Mouse (Mus musculus): ENCODE data around the gene Rapgef1. TPM values are rescaled to one million over a fixed set of nuclear protein-coding genes. Genes with fewer than 3 reads are reported as not detected.

The Rapgef1 gene
- polyA plus RNA-seq, 1 experiment from 2014 or later = 17.2 TPM

DNA sequence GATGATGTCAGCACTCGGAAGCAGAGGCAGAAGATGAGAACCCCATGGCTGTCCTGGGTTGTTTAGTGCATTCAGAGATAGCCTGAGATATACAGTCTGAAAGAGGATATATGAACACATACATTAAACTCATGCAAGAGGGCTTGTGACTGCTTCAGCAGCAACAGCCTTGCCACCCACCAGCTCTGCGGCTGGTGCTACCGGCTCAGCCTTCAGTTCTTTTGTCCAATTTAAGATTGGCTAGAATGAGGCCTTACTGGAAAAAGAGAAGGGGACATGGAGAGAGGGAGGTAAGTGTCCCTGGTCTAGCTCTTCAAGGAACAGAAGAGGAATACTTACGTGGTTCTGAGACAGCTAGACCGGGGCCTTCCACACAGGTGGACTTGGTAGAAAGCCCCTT is 13.9 kb upstream of the Rapgef1 start:
- 89% methylated on average over 5 of the region's 5 CpGs for WGBS
- H3K9me3 ChIP-seq (replicated peaks) = no peaks in the 10 kb centered on the region
- H3K36me3 ChIP-seq = no peaks in the 10 kb centered on the region
- H3K27me3 ChIP-seq (ENCODE audit: low read depth, poor library complexity, severe bottlenecking) = peaks cover 11% of the 10 kb centered on the region; the same call in 1 of the 2 replicates
- no peak overlapping the region for H3K27ac ChIP-seq
- no peak for DNase-seq (ENCODE audit: low spot score)
- peaks cover 7% of the 10 kb centered on the region for H3K4me1 ChIP-seq
- no peak overlapping the region for H3K4me3 ChIP-seq

DNA sequence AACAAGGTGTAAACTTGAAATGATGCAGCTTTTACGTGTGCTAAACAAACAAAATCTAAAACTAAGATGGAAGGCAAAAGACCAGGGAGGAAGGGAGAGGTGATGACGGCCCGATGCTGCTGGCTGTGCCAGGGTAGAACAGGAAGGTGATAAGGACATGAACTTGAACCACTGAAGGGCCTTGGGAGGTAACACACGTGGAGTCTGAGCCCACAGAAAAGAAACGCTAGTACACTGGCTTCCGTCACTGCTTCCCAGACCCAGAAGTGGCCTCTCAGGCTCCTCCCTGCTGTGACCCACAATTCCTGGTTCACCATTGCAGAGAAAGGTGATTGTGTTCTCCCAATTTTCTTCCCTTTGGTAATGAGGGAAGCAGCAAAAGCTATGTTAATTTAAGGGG is 13.1 kb upstream of the Rapgef1 start:
- no peaks in the 10 kb centered on the region for H3K36me3 ChIP-seq
- H3K9me3 ChIP-seq (replicated peaks) = no peaks in the 10 kb centered on the region
- 46% methylated on average over 6 of the region's 6 CpGs for WGBS
- DNase-seq (ENCODE audit: low spot score) = no peak
- H3K4me1 ChIP-seq = peaks cover 7% of the 10 kb centered on the region
- H3K27me3 ChIP-seq (ENCODE audit: low read depth, poor library complexity, severe bottlenecking) = peaks cover 11% of the 10 kb centered on the region; the same call in 1 of the 2 replicates
- H3K4me3 ChIP-seq = no peak overlapping the region
- H3K27ac ChIP-seq = no peak overlapping the region; the same call in 1 of the 2 replicates

DNA sequence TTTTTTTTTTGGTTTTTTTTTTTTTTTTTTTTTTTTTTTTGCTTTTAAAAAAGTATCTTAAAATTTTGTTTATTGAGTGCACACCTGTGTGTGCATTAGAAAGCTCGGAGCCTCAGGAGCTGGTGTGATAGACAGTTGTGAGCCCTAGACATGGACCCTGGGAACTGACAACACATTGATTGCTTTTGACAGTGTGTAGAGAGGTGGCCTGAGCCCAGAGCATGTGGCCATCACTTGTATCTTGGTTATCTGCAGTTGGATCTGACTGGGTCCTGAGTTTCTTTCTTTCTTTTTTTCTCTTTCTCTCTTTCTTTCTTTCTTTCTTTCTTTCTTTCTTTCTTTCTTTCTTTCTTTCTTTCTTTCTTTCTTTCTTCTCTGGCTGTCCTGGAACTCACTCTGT is 2.2 kb upstream of the Rapgef1 start:
- H3K4me3 ChIP-seq = no peak overlapping the region
- no peaks in the 10 kb centered on the region for H3K27me3 ChIP-seq (ENCODE audit: low read depth, poor library complexity, severe bottlenecking)
- peaks cover 20% of the 10 kb centered on the region for H3K4me1 ChIP-seq
- H3K27ac ChIP-seq = no peak overlapping the region
- H3K9me3 ChIP-seq (replicated peaks) = no peaks in the 10 kb centered on the region
- WGBS = 100% methylated on average over 1 of the region's 1 CpGs
- H3K36me3 ChIP-seq = no peaks in the 10 kb centered on the region
- no peak for DNase-seq (ENCODE audit: low spot score)

DNA sequence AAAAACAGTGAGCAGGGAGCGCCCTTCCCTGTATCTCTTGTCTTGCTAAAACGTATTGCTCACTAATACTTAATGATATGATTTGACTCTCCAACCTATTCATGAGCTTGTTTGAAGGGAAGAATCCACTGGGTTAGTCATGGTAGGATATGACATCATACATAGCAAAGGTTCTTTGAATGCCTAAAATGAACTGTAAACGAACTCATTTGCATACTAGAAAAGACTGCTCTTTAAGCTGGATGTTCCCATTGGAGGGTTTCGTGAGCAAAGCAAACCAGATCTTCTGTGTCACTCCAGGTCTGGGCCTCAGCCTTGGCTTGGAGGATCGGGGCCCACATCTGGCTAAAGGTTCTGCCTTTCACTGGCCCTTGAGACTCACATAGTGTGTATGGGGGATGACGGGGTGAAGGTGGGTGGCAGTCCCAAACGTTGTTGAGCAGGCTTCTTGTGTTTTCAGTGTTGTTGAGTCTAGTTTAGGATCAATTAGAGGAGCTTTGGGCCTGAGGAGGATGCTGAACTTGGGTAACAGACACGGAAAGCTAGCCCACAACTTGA is 515 bp upstream of the Rapgef1 start:
- Histone ChIP-seq H3K9me3 (replicated peaks) (no peaks in the 10 kb centered on the region), H3K4me3 (peak overlapping the region; percentile 88), H3K36me3 (peaks cover 12% of the 10 kb centered on the region; the same call in 1 of the 2 replicates), H3K27ac (peak overlapping the region; percentile 95; the same call in 1 of the 2 replicates), H3K4me1 (peaks cover 28% of the 10 kb centered on the region), H3K27me3 (ENCODE audit: low read depth, poor library complexity, severe bottlenecking) (no peaks in the 10 kb centered on the region)
- 64% methylated on average over 8 of the region's 8 CpGs for WGBS
- DNase-seq (ENCODE audit: low spot score) = no peak

DNA sequence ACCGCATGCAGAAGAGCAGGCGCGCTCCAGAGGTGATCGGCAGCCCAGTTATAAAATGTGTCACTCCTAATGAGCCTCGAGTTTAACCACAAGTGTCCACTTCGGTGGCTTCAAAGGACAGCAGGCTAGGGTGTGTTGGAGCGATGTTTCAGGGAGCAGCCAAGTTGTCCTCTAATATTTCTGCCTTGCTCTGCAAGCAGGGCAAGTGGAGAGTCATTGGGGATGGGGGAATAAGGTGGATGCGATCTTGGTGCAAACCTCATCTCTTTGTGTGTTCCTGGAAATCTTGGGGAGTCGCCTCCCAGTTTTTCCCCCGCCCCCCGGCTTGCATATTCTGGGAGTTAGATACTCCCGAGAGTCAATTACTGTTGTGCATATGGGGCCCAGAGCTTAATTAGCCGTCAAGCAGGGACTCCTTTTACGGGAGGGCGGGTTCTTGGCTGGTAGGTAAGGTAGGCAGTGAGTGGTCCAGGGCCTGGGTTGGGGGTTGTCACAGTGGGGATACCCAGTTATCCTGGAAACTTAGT is 844 bp downstream of the Rapgef1 start:
- peak; percentile 41 for DNase-seq (ENCODE audit: low spot score)
- H3K4me3 ChIP-seq = peak overlapping the region; percentile 88
- under 1% methylated on average over 15 of the region's 15 CpGs for WGBS

DNA sequence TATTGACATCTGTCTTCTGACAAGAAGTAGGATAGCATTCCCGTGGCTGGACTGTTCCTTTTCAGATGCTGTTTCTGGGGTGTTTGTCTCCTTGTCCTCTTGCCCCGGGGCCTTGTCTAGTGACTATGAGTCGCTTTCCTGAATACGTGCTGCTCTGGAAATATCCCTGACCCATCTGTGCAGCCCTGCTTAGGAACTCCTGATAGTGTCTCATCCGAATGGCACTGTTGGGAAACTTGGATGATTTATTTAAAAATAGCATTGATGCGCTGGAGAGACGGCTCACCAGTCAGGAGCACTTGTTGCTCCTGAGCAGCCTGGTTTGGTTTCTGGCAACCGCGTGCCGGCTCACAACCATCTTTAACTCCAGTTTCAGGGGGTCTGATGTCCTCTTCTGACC is 1.6 kb downstream of the Rapgef1 start:
- H3K27ac ChIP-seq = no peak overlapping the region
- H3K27me3 ChIP-seq (ENCODE audit: low read depth, poor library complexity, severe bottlenecking) = no peaks in the 10 kb centered on the region
- H3K4me3 ChIP-seq = peak overlapping the region; percentile 88
- H3K9me3 ChIP-seq (replicated peaks) = no peaks in the 10 kb centered on the region
- no peak for DNase-seq (ENCODE audit: low spot score)
- H3K4me1 ChIP-seq = peaks cover 28% of the 10 kb centered on the region
- H3K36me3 ChIP-seq = peaks cover 25% of the 10 kb centered on the region
- 82% methylated on average over 10 of the region's 10 CpGs for WGBS

More for the DNA sequence above, 844 bp downstream of the Rapgef1 start:
- peaks cover 17% of the 10 kb centered on the region for H3K36me3 ChIP-seq
- H3K27ac ChIP-seq = peak overlapping the region; percentile 95
- peaks cover 28% of the 10 kb centered on the region for H3K4me1 ChIP-seq
- H3K9me3 ChIP-seq (replicated peaks) = no peaks in the 10 kb centered on the region
- H3K27me3 ChIP-seq (ENCODE audit: low read depth, poor library complexity, severe bottlenecking) = no peaks in the 10 kb centered on the region

DNA sequence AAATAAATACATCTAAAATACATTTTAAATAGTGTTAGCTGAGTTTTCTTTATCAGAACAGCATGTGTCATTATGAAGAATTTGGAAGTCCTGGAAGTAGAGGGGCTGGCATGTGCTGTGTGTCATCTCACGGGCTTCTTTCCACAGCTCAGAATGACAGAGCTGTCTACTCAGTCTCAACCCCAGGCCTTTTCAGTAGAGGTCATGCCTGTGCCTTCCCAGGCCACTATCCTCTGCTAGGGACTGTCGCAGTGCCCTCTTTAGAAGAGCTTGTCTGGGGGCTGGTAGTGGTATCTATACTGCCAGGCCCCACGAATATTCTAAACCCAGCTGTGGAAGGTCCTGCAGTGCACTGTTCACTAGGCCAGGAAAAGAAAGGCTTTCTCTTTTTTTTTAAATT is 2.1 kb downstream of the Rapgef1 start:
- no peak overlapping the region for H3K27ac ChIP-seq
- H3K4me1 ChIP-seq = peaks cover 28% of the 10 kb centered on the region
- H3K36me3 ChIP-seq = peaks cover 26% of the 10 kb centered on the region
- 83% methylated on average over 3 of the region's 3 CpGs for WGBS
- no peak overlapping the region for H3K4me3 ChIP-seq
- no peaks in the 10 kb centered on the region for H3K27me3 ChIP-seq (ENCODE audit: low read depth, poor library complexity, severe bottlenecking)
- DNase-seq (ENCODE audit: low spot score) = no peak
- no peaks in the 10 kb centered on the region for H3K9me3 ChIP-seq (replicated peaks)

DNA sequence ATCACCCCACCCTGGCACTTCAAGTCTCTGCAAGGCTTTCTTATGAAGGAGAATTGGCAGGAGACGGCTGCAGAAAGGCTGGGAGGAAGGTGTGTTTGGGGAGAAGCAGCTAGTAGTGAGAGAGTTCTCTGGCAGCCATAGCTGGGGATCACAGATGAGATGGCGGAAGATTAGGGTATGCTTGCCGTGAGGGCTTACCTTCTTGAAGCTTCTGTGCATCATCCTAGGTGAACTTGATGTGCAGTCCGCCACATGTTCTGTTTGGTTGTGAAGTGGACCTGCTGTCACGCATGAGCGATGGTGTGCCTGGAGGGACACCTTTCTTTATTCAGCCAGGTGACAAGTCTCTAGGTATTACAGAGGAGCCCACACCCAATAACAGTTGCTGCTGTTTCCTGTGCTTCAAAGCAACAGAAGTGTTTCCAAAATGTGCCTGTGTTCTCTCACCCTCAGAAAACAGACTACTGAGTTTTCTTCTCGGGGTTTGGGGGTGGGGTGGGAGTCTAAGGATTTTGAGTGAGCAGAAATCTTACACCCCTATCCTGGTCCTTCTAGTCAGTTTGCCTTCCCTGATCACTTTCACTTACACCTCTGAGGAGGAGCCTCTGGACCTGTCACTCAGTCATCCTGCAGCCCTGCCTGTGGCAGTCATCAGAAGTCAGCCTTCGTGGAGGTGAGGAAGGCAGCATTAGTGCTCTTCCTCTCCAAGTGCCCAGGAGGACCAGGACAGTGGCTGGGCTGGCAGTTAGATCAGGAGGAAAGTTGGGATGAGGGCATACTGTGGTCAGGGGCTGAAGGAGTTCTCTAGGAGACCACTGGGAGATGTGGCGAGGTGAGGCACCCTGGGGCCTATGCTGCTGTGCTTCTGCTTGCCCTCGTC is 2.8 kb downstream of the Rapgef1 start:
- Histone ChIP-seq H3K27ac (no peak overlapping the region), H3K9me3 (replicated peaks) (no peaks in the 10 kb centered on the region), H3K4me3 (no peak overlapping the region), H3K36me3 (peaks cover 32% of the 10 kb centered on the region), H3K4me1 (peaks cover 28% of the 10 kb centered on the region), H3K27me3 (ENCODE audit: low read depth, poor library complexity, severe bottlenecking) (no peaks in the 10 kb centered on the region)
- 83% methylated on average over 10 of the region's 10 CpGs for WGBS
- DNase-seq (ENCODE audit: low spot score) = no peak

DNA sequence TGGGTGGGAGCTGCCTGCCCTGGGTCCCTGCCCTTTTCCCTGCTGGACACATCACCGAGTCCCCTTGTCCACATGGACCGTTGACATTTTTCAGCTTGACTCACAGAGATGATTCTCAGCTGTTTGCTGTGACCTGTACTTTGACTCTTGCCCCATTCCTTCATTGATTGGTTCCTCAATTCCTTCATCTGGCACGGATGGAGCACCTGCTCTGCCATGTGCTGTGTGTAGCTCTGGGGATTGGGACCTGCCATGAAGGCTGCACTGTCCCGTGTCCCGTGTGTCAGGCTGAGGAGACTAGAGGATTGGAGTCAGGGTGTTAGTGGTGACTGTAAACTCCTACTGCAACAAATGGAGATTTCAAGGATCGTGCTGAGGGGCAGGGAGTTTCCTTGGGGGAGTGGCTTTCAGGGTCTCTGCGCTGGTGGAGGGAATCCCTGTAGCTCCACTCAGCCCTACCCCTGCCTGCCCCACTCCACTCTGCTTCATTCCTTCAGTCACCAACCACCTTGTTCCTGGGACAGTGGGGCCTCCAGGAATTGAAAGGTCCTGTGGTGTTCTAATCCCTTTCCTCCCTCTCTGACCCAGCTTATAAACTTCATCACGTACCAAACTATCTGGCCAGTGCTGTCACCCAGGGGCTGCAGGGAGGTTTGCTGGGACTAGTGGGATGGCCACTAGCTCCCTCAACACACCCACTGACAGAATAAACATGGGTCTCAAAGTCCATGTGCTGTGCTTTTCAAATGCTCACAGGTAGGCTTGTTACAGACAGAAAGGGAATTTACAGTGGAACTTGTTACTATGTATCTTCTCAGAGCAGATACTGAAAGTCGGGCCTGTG is 3.9 kb downstream of the Rapgef1 start:
- no peaks in the 10 kb centered on the region for H3K27me3 ChIP-seq (ENCODE audit: low read depth, poor library complexity, severe bottlenecking)
- peaks cover 35% of the 10 kb centered on the region for H3K36me3 ChIP-seq
- 77% methylated on average over 9 of the region's 9 CpGs for WGBS
- DNase-seq (ENCODE audit: low spot score) = no peak
- H3K4me3 ChIP-seq = no peak overlapping the region
- no peak overlapping the region for H3K27ac ChIP-seq
- H3K9me3 ChIP-seq (replicated peaks) = no peaks in the 10 kb centered on the region
- peaks cover 30% of the 10 kb centered on the region for H3K4me1 ChIP-seq

DNA sequence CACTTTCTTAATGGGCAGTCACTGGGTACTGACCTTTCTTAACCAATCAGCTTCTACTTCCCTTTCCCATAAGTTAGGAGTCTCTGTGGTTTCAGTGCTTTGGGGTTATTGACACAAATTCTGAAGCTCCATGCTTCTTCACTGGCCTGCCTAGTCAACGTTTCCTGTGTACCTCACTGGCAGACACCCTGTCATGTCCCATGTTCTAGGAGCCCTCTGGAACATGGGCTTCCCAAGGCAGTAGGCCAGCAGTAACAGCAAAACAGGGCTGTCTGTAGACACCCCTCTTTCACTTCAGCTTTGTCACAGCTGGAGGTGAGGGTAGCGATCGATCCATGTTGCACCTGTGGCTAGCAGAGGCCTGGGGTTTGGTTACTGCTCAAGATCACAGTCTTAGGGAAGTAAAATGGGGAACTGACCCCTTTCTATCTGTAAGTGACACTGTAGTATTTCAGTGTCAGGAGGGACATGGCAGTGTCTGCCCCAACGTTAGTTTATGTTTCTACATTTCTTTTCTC is 4.6 kb downstream of the Rapgef1 start:
- peaks cover 37% of the 10 kb centered on the region for H3K36me3 ChIP-seq
- H3K4me3 ChIP-seq = no peak overlapping the region
- no peaks in the 10 kb centered on the region for H3K9me3 ChIP-seq (replicated peaks)
- no peak overlapping the region for H3K27ac ChIP-seq
- no peak for DNase-seq (ENCODE audit: low spot score)
- peaks cover 33% of the 10 kb centered on the region for H3K4me1 ChIP-seq
- 90% methylated on average over 4 of the region's 4 CpGs for WGBS
- no peaks in the 10 kb centered on the region for H3K27me3 ChIP-seq (ENCODE audit: low read depth, poor library complexity, severe bottlenecking)

DNA sequence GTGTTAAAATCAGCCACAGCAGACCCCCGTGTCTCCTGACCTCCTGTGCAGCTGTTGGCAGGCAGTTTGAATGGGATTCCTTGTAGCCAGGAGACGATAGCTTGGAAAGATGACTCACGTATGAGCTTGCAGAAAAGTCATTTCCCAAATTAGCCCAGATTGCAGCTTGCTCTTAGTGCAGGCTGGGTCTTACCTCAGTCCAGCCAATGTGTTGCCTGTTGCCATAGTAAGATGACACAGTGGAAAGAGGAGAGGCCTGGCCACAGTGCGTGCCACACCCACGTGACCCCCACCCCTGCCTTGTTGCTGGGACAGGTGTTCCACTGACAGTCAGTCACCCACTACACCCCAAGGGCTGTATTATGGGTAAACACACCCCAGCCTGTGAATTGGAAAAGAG is 5.2 kb downstream of the Rapgef1 start:
- Histone ChIP-seq H3K4me1 (peaks cover 33% of the 10 kb centered on the region), H3K36me3 (peaks cover 43% of the 10 kb centered on the region), H3K4me3 (no peak overlapping the region), H3K27me3 (ENCODE audit: low read depth, poor library complexity, severe bottlenecking) (no peaks in the 10 kb centered on the region), H3K27ac (no peak overlapping the region), H3K9me3 (replicated peaks) (no peaks in the 10 kb centered on the region)
- WGBS = 82% methylated on average over 5 of the region's 5 CpGs
- DNase-seq (ENCODE audit: low spot score) = no peak

DNA sequence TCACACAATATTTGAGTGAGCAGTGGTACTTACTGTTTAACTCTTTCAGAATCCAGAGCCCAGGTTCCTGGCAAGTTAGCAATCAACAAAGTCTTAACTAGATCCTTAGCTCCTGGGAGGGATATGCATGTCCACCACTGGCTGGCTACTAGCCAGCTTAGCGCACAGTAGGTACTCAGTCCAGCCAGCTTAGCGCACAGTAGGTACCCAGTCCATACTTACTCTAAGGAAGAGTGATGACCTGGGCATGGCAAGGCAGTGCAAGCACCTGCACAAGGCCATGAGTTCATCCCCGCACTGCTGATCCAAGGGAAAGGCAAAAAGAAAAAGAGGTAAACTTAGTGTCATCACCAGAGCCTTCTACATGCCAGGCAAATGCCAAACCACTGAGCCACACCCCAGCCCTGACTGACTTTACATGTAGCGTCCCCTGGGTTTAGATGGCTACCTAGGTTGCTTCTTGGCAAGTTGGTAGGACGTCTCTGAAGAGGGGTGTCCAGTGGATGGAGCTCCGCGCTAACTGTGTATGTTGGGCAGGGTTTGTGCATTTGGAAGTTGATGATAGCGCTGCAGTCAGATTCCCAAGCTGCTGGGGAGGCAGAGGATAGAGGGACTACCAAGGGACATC is 6.2 kb downstream of the Rapgef1 start:
- Histone ChIP-seq H3K27me3 (ENCODE audit: low read depth, poor library complexity, severe bottlenecking) (no peaks in the 10 kb centered on the region), H3K27ac (no peak overlapping the region), H3K4me1 (peaks cover 28% of the 10 kb centered on the region), H3K9me3 (replicated peaks) (no peaks in the 10 kb centered on the region), H3K36me3 (peaks cover 50% of the 10 kb centered on the region), H3K4me3 (no peak overlapping the region)
- DNase-seq (ENCODE audit: low spot score) = no peak
- whole genome bisulfite sequencing = 95% methylated on average over 8 of the region's 8 CpGs
